Mouse (Mus musculus) heart, embryonic 12.5 days (tissue): Measurements from ENCODE around the gene Tubgcp4. TPM values are rescaled to one million over a fixed set of nuclear protein-coding genes. Genes with fewer than 3 reads are reported as not detected.

Source experiments
- ATAC-seq: fragments of 200-750 bp; cut with Nextera tagmentation; 2 replicates; pipeline ENCODE4 v1.8.0; 2017; ENCODE audit warnings: moderate TSS enrichment, moderate library complexity; ENCODE audit not compliant: insufficient number of reproducible peaks, low FRiP score
- H3K27ac ChIP-seq: fragments of 300-500 bp; sonication (generic); 2 replicates; pipeline ENCODE4 v1.5.1; 2016; ENCODE audit warnings: mild to moderate bottlenecking, moderate library complexity; ENCODE audit not compliant: poor library complexity, severe bottlenecking
- H3K27me3 ChIP-seq: fragments of 300-500 bp; sonication (generic); replicated peaks from 2 replicates; pipeline ENCODE4 v1.6.1; 2016; ENCODE audit warnings: mild to moderate bottlenecking, moderate library complexity
- H3K36me3 ChIP-seq: fragments of 300-500 bp; sonication (generic); 2 replicates; pipeline ENCODE4 v1.6.1; 2016; ENCODE audit warnings: mild to moderate bottlenecking, moderate library complexity
- H3K4me1 ChIP-seq: fragments of 300-500 bp; sonication (generic); replicated peaks from 2 replicates; pipeline ENCODE4 v1.6.1; 2016; ENCODE audit warnings: mild to moderate bottlenecking
- H3K4me2 ChIP-seq: fragments of 300-500 bp; sonication (generic); 2 replicates; pipeline ENCODE4 v1.6.1; 2016; ENCODE audit warnings: mild to moderate bottlenecking, moderate library complexity
- H3K4me3 ChIP-seq: fragments of 300-500 bp; sonication (generic); 2 replicates; pipeline ENCODE4 v1.5.1; 2016; ENCODE audit warnings: mild to moderate bottlenecking
- H3K9ac ChIP-seq: fragments of 300-500 bp; sonication (generic); 2 replicates; pipeline ENCODE4 v1.6.1; 2016; ENCODE audit warnings: mild to moderate bottlenecking, moderate library complexity
- H3K9me3 ChIP-seq: fragments of 300-500 bp; sonication (generic); replicated peaks from 2 replicates; pipeline ENCODE4 v1.6.1; 2016; ENCODE audit warnings: mild to moderate bottlenecking, moderate library complexity
- WGBS: fragments of 180-500 bp; shearing (Covaris S2); methylation state at CpG from one replicate; pipeline ENCODE4 v1.1.7; 2016; 5-methylcytosine and 5-hydroxymethylcytosine counted together
- polyA plus RNA-seq: library from polyadenylated mRNA; unstranded; fragments of >200 nt; fragmentation: Nextera tagmentation; extraction: Ambion mirVana; gene quantifications from 2 replicates; pipeline ENCODE4 v1.2.1, GENCODE M21; 2016

Tubgcp4 gene
- polyA plus RNA-seq, 1 experiment from 2014 or later, result 45.2 TPM

GRCm38 (mm10) chr2:121149679-121150078 lies 20.8 kb upstream of the Tubgcp4 start:
- H3K36me3 ChIP-seq, result peaks cover 45% of the 10 kb centered on the region
- no peak overlapping the region for H3K9ac ChIP-seq
- WGBS, result 81% methylated on average over 5 of the region's 5 CpGs
- no peak overlapping the region for H3K4me2 ChIP-seq
- no peaks in the 10 kb centered on the region for H3K9me3 ChIP-seq
- no peak for ATAC-seq
- no peaks in the 10 kb centered on the region for H3K27me3 ChIP-seq
- H3K4me1 ChIP-seq, result no peaks in the 10 kb centered on the region
- H3K4me3 ChIP-seq, result no peak overlapping the region
- no peak overlapping the region for H3K27ac ChIP-seq

GRCm38 (mm10) chr2:121153100-121153499 lies 17.4 kb upstream of the Tubgcp4 start:
- H3K36me3 ChIP-seq, result peaks cover 37% of the 10 kb centered on the region
- no peaks in the 10 kb centered on the region for H3K4me1 ChIP-seq
- no peak overlapping the region for H3K9ac ChIP-seq
- WGBS, result 83% methylated on average over 3 of the region's 3 CpGs
- H3K9me3 ChIP-seq, result no peaks in the 10 kb centered on the region
- H3K27ac ChIP-seq, result no peak overlapping the region
- H3K27me3 ChIP-seq, result no peaks in the 10 kb centered on the region
- ATAC-seq, result no peak
- no peak overlapping the region for H3K4me3 ChIP-seq
- no peak overlapping the region for H3K4me2 ChIP-seq

- Histone ChIP-seq H3K4me3 (peak overlapping the region; percentile 69), H3K4me2 (peak overlapping the region; percentile 90), H3K9ac (peak overlapping the region; percentile 79), H3K4me1 (peaks cover 18% of the 10 kb centered on the region), H3K36me3 (peaks cover 27% of the 10 kb centered on the region), H3K9me3 (no peaks in the 10 kb centered on the region), H3K27ac (no peak overlapping the region), H3K27me3 (no peaks in the 10 kb centered on the region)
- no peak for ATAC-seq
- 55% methylated on average over 4 of the region's 4 CpGs for WGBS
Observed at GRCm38 (mm10) chr2:121169173-121169572, 1.3 kb upstream of the Tubgcp4 start.

- Histone ChIP-seq H3K9me3 (no peaks in the 10 kb centered on the region), H3K4me2 (peak overlapping the region; percentile 90), H3K4me1 (peaks cover 18% of the 10 kb centered on the region), H3K27ac (no peak overlapping the region; the same call in 1 of the 2 replicates), H3K9ac (peak overlapping the region; percentile 79), H3K27me3 (no peaks in the 10 kb centered on the region), H3K4me3 (peak overlapping the region; percentile 69), H3K36me3 (peaks cover 27% of the 10 kb centered on the region)
- no peak for ATAC-seq
- WGBS, result 5% methylated on average over 9 of the region's 9 CpGs
Observed at GRCm38 (mm10) chr2:121169902-121170301, 552 bp upstream of the Tubgcp4 start.

- under 1% methylated on average over 65 of the region's 66 CpGs for WGBS
- Histone ChIP-seq H3K27me3 (no peaks in the 10 kb centered on the region), H3K4me2 (peak within 1 kb of the TSS; percentile 90)
Observed at GRCm38 (mm10) chr2:121170980-121171742, 707 bp downstream of the Tubgcp4 start, which contains the start of gene Zscan29. TSS of gene Zscan29 (minus strand) at chr2:121171125.

GRCm38 (mm10) chr2:121178828-121179479 lies 8.5 kb downstream of the Tubgcp4 start:
- H3K4me3 ChIP-seq, result no peak overlapping the region
- no peak overlapping the region for H3K27ac ChIP-seq
- no peaks in the 10 kb centered on the region for H3K4me1 ChIP-seq
- H3K9me3 ChIP-seq, result no peaks in the 10 kb centered on the region
- H3K27me3 ChIP-seq, result no peaks in the 10 kb centered on the region
- no peak overlapping the region for H3K4me2 ChIP-seq
- H3K36me3 ChIP-seq, result peaks cover 70% of the 10 kb centered on the region
- WGBS, result 91% methylated on average over 3 of the region's 3 CpGs
- no peak overlapping the region for H3K9ac ChIP-seq
- ATAC-seq, result no peak

More at GRCm38 (mm10) chr2:121170980-121171742, 707 bp downstream of the Tubgcp4 start, which contains the start of gene Zscan29:
- peak within 1 kb of the TSS; percentile 79 for H3K9ac ChIP-seq
- H3K27ac ChIP-seq, result peak within 1 kb of the TSS; percentile 83
- H3K4me1 ChIP-seq, result peaks cover 18% of the 10 kb centered on the region
- H3K36me3 ChIP-seq, result peaks cover 31% of the 10 kb centered on the region
- peak within 1 kb of the TSS; percentile 69 for H3K4me3 ChIP-seq
- ATAC-seq, result peak; percentile 94
- no peaks in the 10 kb centered on the region for H3K9me3 ChIP-seq

GRCm38 (mm10) chr2:121183431-121183830 lies 13.0 kb downstream of the Tubgcp4 start:
- H3K36me3 ChIP-seq, result peaks cover 59% of the 10 kb centered on the region

GRCm38 (mm10) chr2:121184142-121184541 lies 13.7 kb downstream of the Tubgcp4 start:
- no peak overlapping the region for H3K27ac ChIP-seq
- no peak overlapping the region for H3K4me2 ChIP-seq
- H3K4me3 ChIP-seq, result no peak overlapping the region
- H3K9me3 ChIP-seq, result no peaks in the 10 kb centered on the region
- H3K4me1 ChIP-seq, result no peaks in the 10 kb centered on the region
- 95% methylated on average over 7 of the region's 7 CpGs for WGBS
- H3K36me3 ChIP-seq, result peaks cover 57% of the 10 kb centered on the region
- H3K9ac ChIP-seq, result no peak overlapping the region
- ATAC-seq, result no peak
- H3K27me3 ChIP-seq, result no peaks in the 10 kb centered on the region

More at GRCm38 (mm10) chr2:121183431-121183830, 13.0 kb downstream of the Tubgcp4 start:
- Histone ChIP-seq H3K9me3 (no peaks in the 10 kb centered on the region), H3K4me1 (no peaks in the 10 kb centered on the region), H3K4me3 (no peak overlapping the region), H3K27ac (no peak overlapping the region), H3K27me3 (no peaks in the 10 kb centered on the region), H3K9ac (no peak overlapping the region), H3K4me2 (no peak overlapping the region)
- 87% methylated on average over 5 of the region's 5 CpGs for WGBS
- ATAC-seq, result no peak

- ATAC-seq, result no peak
- Histone ChIP-seq H3K27ac (no peak overlapping the region), H3K9ac (no peak overlapping the region), H3K4me3 (no peak overlapping the region), H3K27me3 (no peaks in the 10 kb centered on the region), H3K4me1 (peaks cover 1% of the 10 kb centered on the region; the same call in 1 of the 2 replicates), H3K9me3 (no peaks in the 10 kb centered on the region), H3K4me2 (no peak overlapping the region), H3K36me3 (peaks cover 75% of the 10 kb centered on the region)
- 74% methylated on average over 1 of the region's 1 CpGs for WGBS
Observed at GRCm38 (mm10) chr2:121188530-121188929, 18.1 kb downstream of the Tubgcp4 start.

- peaks cover 93% of the 10 kb centered on the region for H3K36me3 ChIP-seq
- H3K27ac ChIP-seq, result no peak overlapping the region
- H3K4me1 ChIP-seq, result peaks cover 5% of the 10 kb centered on the region; the same call in 1 of the 2 replicates
- no peak overlapping the region for H3K9ac ChIP-seq
- WGBS, result 87% methylated on average over 9 of the region's 9 CpGs
- H3K4me2 ChIP-seq, result no peak overlapping the region
- H3K9me3 ChIP-seq, result no peaks in the 10 kb centered on the region
- ATAC-seq, result no peak
- H3K27me3 ChIP-seq, result no peaks in the 10 kb centered on the region
- H3K4me3 ChIP-seq, result no peak overlapping the region
Observed at GRCm38 (mm10) chr2:121195466-121195865, 25.0 kb downstream of the Tubgcp4 start.

GRCm38 (mm10) chr2:121204276-121204675 lies 33.8 kb downstream of the Tubgcp4 start:
- H3K27ac ChIP-seq, result no peak overlapping the region
- no peaks in the 10 kb centered on the region for H3K4me1 ChIP-seq
- no peak overlapping the region for H3K4me3 ChIP-seq
- H3K9ac ChIP-seq, result no peak overlapping the region
- ATAC-seq, result no peak
- H3K36me3 ChIP-seq, result peaks cover 89% of the 10 kb centered on the region
- H3K27me3 ChIP-seq, result no peaks in the 10 kb centered on the region
- H3K9me3 ChIP-seq, result no peaks in the 10 kb centered on the region
- WGBS, result 92% methylated on average over 17 of the region's 17 CpGs
- no peak overlapping the region for H3K4me2 ChIP-seq
